Mouse (Mus musculus): Measurements from ENCODE around the gene Rnf123. TPM values are rescaled to one million over a fixed set of nuclear protein-coding genes. Genes with fewer than 3 reads are reported as not detected.

Rnf123 gene
- polyA plus RNA-seq, 1 experiment from 2014 or later = 50.1 TPM

DNA sequence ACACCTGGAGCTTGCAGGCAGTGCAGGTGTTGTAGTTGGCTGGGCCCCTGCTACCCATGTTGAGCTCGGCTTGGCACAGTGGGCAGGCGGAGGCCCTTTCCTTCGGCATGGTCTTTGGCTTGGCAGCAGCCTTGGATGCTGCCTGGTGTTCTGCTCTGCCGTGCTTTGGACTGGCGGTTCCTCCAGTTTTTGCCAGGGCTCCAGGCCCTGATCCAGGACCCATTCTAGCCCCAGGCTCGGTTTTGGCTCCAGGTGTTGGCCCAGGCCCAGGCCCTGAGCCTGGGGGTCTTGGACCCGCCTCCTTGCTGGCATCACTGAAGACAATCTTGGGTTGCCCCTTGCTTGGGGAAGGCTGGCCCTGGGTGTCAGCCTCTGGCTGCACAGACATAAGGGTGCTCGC, 42.6 kb upstream of the Rnf123 start:
- whole genome bisulfite sequencing (ENCODE audit: insufficient replicate concordance) = 82% methylated on average over 8 of the region's 8 CpGs
- Histone ChIP-seq H3K9me3 (ENCODE audit: low read length) (no peaks in the 10 kb centered on the region), H3K4me2 (ENCODE audit: low read depth, low read length) (no peak overlapping the region), H3K27ac (ENCODE audit: low read depth) (no peak overlapping the region), H3K4me1 (ENCODE audit: insufficient read depth) (no peaks in the 10 kb centered on the region), H3K27me3 (ENCODE audit: insufficient read depth, low read length) (no peaks in the 10 kb centered on the region), H3K36me3 (replicated peaks; ENCODE audit: insufficient read depth, low read length) (no peaks in the 10 kb centered on the region), H3K9ac (replicated peaks) (no peak overlapping the region), H3K4me3 (ENCODE audit: low read depth, low read length) (no peak overlapping the region)
- DNase-seq (no peak), ATAC-seq (no peak)
- TF ChIP-seq CTCF (IDR thresholded peaks at IDR 0.05; ENCODE audit: low read depth) = no peak
- no peak for TF ChIP-seq EP300 (IDR thresholded peaks at IDR 0.05; ENCODE audit: low read depth)

- ATAC-seq (no peak), DNase-seq (no peak)
- Histone ChIP-seq H3K36me3 (replicated peaks; ENCODE audit: insufficient read depth, low read length) (no peaks in the 10 kb centered on the region), H3K9me3 (ENCODE audit: low read length) (no peaks in the 10 kb centered on the region), H3K4me2 (ENCODE audit: low read depth, low read length) (no peak overlapping the region), H3K4me1 (ENCODE audit: insufficient read depth) (peaks cover 9% of the 10 kb centered on the region), H3K27me3 (ENCODE audit: insufficient read depth, low read length) (no peaks in the 10 kb centered on the region), H3K27ac (ENCODE audit: low read depth) (no peak overlapping the region), H3K4me3 (ENCODE audit: low read depth, low read length) (no peak overlapping the region), H3K9ac (replicated peaks) (no peak overlapping the region)
- no peak for TF ChIP-seq CTCF (IDR thresholded peaks at IDR 0.05; ENCODE audit: low read depth)
- TF ChIP-seq EP300 (IDR thresholded peaks at IDR 0.05; ENCODE audit: low read depth) = no peak
- 77% methylated on average over 4 of the region's 4 CpGs for WGBS (ENCODE audit: insufficient replicate concordance)
Measured at GRCm38 (mm10) chr9:108123916-108124315, 40.8 kb upstream of the Rnf123 start.

GRCm38 (mm10) chr9:108121170-108121969, 38.2 kb upstream of the Rnf123 start:
- Histone ChIP-seq H3K4me3 (ENCODE audit: low read depth, low read length) (no peak overlapping the region), H3K36me3 (replicated peaks; ENCODE audit: insufficient read depth, low read length) (no peaks in the 10 kb centered on the region), H3K4me2 (ENCODE audit: low read depth, low read length) (no peak overlapping the region), H3K9ac (replicated peaks) (no peak overlapping the region), H3K27ac (ENCODE audit: low read depth) (no peak overlapping the region), H3K27me3 (ENCODE audit: insufficient read depth, low read length) (no peaks in the 10 kb centered on the region), H3K4me1 (ENCODE audit: insufficient read depth) (peaks cover 9% of the 10 kb centered on the region), H3K9me3 (ENCODE audit: low read length) (no peaks in the 10 kb centered on the region)
- WGBS (ENCODE audit: insufficient replicate concordance) = 82% methylated on average over 10 of the region's 10 CpGs
- no peak for ATAC-seq
- TF ChIP-seq CTCF (IDR thresholded peaks at IDR 0.05; ENCODE audit: low read depth) (no peak), EP300 (IDR thresholded peaks at IDR 0.05; ENCODE audit: low read depth) (no peak)
- no peak for DNase-seq

DNA sequence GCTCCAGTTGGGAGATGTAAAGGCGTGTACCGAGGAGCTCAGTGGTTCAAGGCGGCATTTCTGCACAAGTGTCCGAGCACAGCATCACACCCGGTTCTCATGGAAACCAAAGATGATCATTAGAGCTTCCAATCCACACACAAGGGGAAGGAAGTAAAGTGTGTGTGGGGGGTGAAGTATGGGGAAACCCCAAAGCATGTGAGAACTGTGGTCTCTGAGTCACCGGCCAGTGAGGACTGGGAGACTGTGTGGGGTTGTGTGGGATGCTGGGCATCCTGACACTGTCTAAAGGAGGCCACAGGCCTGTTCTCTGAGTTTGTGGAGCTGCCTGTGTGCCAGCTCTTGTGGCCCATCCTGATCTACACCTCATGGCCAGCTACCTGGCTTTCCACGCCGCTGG, 37.5 kb upstream of the Rnf123 start:
- no peaks in the 10 kb centered on the region for H3K9me3 ChIP-seq (ENCODE audit: low read length)
- 71% methylated on average over 8 of the region's 8 CpGs for WGBS (ENCODE audit: insufficient replicate concordance)
- H3K27me3 ChIP-seq (ENCODE audit: insufficient read depth, low read length) = no peaks in the 10 kb centered on the region
- no peak overlapping the region for H3K4me3 ChIP-seq (ENCODE audit: low read depth, low read length)
- no peak overlapping the region for H3K27ac ChIP-seq (ENCODE audit: low read depth)
- no peak overlapping the region for H3K9ac ChIP-seq (replicated peaks)
- no peak for DNase-seq
- H3K4me2 ChIP-seq (ENCODE audit: low read depth, low read length) = no peak overlapping the region
- TF ChIP-seq EP300 (IDR thresholded peaks at IDR 0.05; ENCODE audit: low read depth) = no peak
- TF ChIP-seq CTCF (IDR thresholded peaks at IDR 0.05; ENCODE audit: low read depth) = no peak
- peak; percentile 43; the same call in 1 of the 2 replicates for ATAC-seq
- peaks cover 9% of the 10 kb centered on the region for H3K4me1 ChIP-seq (ENCODE audit: insufficient read depth)
- no peaks in the 10 kb centered on the region for H3K36me3 ChIP-seq (replicated peaks; ENCODE audit: insufficient read depth, low read length)

DNA sequence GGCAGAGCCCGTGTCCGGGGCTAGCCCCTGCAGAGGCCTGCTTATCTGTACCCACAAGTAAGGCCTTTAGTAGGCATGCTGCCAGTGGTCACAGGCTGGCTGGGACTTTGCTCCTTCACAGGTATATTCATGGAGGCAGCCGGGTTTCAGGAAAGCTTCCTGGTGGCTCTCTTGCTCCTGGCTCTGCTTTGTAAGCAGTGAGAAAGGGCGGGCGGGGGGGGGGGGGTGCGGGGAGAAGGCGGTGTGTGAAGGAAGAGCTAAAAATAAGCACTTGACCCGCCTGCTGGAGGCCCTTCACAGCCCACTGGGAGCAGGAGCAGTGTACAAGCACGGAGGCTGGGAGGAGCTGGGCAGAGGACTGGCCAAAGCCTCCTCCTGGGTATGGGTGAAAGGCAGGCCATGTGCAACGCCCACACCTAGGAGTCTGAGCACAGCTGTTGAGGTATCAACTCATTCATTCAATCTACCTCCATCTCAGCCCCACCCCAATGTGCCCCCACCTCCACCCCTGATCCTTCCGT, 36.8 kb upstream of the Rnf123 start:
- Histone ChIP-seq H3K36me3 (replicated peaks; ENCODE audit: insufficient read depth, low read length) (no peaks in the 10 kb centered on the region), H3K9ac (replicated peaks) (no peak overlapping the region), H3K27ac (ENCODE audit: low read depth) (no peak overlapping the region), H3K4me2 (ENCODE audit: low read depth, low read length) (no peak overlapping the region), H3K9me3 (ENCODE audit: low read length) (no peaks in the 10 kb centered on the region), H3K4me3 (ENCODE audit: low read depth, low read length) (no peak overlapping the region), H3K4me1 (ENCODE audit: insufficient read depth) (peaks cover 9% of the 10 kb centered on the region), H3K27me3 (ENCODE audit: insufficient read depth, low read length) (peaks cover 3% of the 10 kb centered on the region; the same call in 1 of the 2 replicates)
- TF ChIP-seq CTCF (IDR thresholded peaks at IDR 0.05; ENCODE audit: low read depth) (no peak), EP300 (IDR thresholded peaks at IDR 0.05; ENCODE audit: low read depth) (no peak)
- ATAC-seq = peak; percentile 50
- WGBS (ENCODE audit: insufficient replicate concordance) = 19% methylated on average over 10 of the region's 11 CpGs
- DNase-seq = no peak

- no peak overlapping the region for H3K9ac ChIP-seq (replicated peaks)
- no peak for DNase-seq
- no peaks in the 10 kb centered on the region for H3K36me3 ChIP-seq (replicated peaks; ENCODE audit: insufficient read depth, low read length)
- no peak for ATAC-seq
- WGBS (ENCODE audit: insufficient replicate concordance) = 53% methylated on average over 4 of the region's 4 CpGs
- no peak overlapping the region for H3K27ac ChIP-seq (ENCODE audit: low read depth)
- TF ChIP-seq EP300 (IDR thresholded peaks at IDR 0.05; ENCODE audit: low read depth) (no peak), CTCF (IDR thresholded peaks at IDR 0.05; ENCODE audit: low read depth) (no peak)
- H3K27me3 ChIP-seq (ENCODE audit: insufficient read depth, low read length) = peaks cover 4% of the 10 kb centered on the region; the same call in 1 of the 2 replicates
- H3K4me3 ChIP-seq (ENCODE audit: low read depth, low read length) = no peak overlapping the region
- no peak overlapping the region for H3K4me2 ChIP-seq (ENCODE audit: low read depth, low read length)
- peaks cover 9% of the 10 kb centered on the region for H3K4me1 ChIP-seq (ENCODE audit: insufficient read depth)
- no peaks in the 10 kb centered on the region for H3K9me3 ChIP-seq (ENCODE audit: low read length)
Measured at GRCm38 (mm10) chr9:108117143-108117542, 34.0 kb upstream of the Rnf123 start.

Measured in liver, postnatal 0 days (tissue).